8 mouse cellular contexts compared by ENCODE assay signal in the genomic region with DNA sequence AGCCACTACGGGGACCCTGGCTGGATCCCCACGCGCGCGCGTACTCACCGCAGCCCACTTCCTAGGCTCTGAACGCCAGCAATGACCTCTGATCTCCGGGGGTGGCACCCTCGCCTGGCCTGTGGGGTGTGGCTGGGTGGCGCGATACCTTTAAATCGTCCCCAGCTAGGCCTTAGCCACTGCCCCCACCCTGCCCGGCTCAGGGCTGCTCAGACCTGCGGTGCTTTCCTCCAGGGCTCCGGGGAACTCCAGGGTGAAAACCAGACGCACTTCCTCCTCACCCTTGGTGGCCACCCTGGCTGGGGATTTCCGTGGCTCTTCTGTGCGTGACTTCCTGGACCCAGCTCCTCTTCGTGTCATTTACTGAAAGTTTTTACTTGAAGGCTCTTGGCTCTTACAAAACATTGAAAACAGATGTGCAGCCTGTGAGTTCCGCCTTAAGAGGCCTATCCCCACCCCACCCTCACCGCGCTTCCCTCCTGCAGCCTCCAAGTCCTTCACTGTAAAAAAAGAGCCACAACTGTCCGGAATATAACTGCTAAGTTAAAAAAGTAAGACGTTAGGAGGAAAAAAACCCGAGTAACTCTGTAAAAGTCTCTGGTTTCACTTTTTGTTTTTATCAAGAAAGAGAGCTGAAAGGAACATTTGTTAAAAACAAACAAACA. TPM values are rescaled to one million over a fixed set of nuclear protein-coding genes. Genes with fewer than 3 reads are reported as not detected.
DNase-seq lines count a peak whose midpoint lies in the region; ATAC-seq and TF ChIP-seq lines count a peak whose summit lies in the region.

Gene Birc3, minus strand, starts transcription at position 412 of the 665 bp plus-strand sequence.

- TF ChIP-seq CTCF in left cerebral cortex, adult 2 months (IDR thresholded peaks at IDR 0.05): no peak

- H3K4me3 ChIP-seq in hindbrain, embryonic 13.5 days: peak within 1 kb of the TSS; percentile 46
- H3K4me3 ChIP-seq in left cerebral cortex, adult 2 months: peak within 1 kb of the TSS; percentile 64

- H3K9ac ChIP-seq in hindbrain, embryonic 13.5 days: peak within 1 kb of the TSS; percentile 67

- H3K27ac ChIP-seq in hindbrain, embryonic 13.5 days: no peak within 1 kb of the TSS
- peak within 1 kb of the TSS; percentile 4; the same call in 1 of the 2 replicates for H3K27ac ChIP-seq in left cerebral cortex, adult 2 months

- H3K4me1 ChIP-seq in hindbrain, embryonic 13.5 days (replicated peaks): peaks cover 8% of the 10 kb centered on the region

- no peaks in the 10 kb centered on the region for H3K36me3 ChIP-seq in hindbrain, embryonic 13.5 days

- H3K9me3 ChIP-seq in hindbrain, embryonic 13.5 days: no peaks in the 10 kb centered on the region

- peak; percentile 75 for ATAC-seq in hindbrain, embryonic 13.5 days (ENCODE audit: low FRiP score)
- peak; percentile 72 for ATAC-seq in megakaryocyte progenitor cell, adult 5-6 weeks (replicated peaks; ENCODE audit: poor library complexity)

- H3K4me2 ChIP-seq in hindbrain, embryonic 13.5 days: peak within 1 kb of the TSS; percentile 89

- WGBS in hindbrain, embryonic 13.5 days: 9% methylated on average over 26 of the region's 26 CpGs

- peaks cover 2% of the 10 kb centered on the region; the same call in 1 of the 2 replicates for H3K27me3 ChIP-seq in hindbrain, embryonic 13.5 days

- intact Hi-C loops in left cerebral cortex, adult 2 months (cut with DNase I): no loop called here

- peak; percentile 70 for DNase-seq in Muller cell, postnatal 12 days (ENCODE audit: inconsistent ontology term)
- DNase-seq in c-Kit-positive CD71-positive TER-119-negative erythroid progenitor cells, embryonic 14.5 days (ENCODE audit: low read depth): peak; percentile 63
- peak; percentile 12 to 25 for DNase-seq in frontal cortex, postnatal 36 days (ENCODE audit: low spot score in 2 of 2)
- peak; percentile 14 to 20 for DNase-seq in left cerebral cortex, adult 2 months (ENCODE audit: extremely low spot score in 1 of 2, low spot score in 2 of 2)
- DNase-seq in skeletal muscle tissue, adult 2 months (ENCODE audit: low read depth, low spot score): peak; percentile 78
- DNase-seq in MN1 (ENCODE audit: low spot score): no peak

RNA-seq across cellular contexts. Expression of gene Birc3, which starts in this region (rescaled TPM):
- polyA plus RNA-seq in hindbrain, embryonic 13.5 days (2015; fragmentation: Nextera tagmentation; extraction: Ambion mirVana): 2.3 and 2.8 TPM in 2 replicates
- total RNA-seq in left cerebral cortex, adult 2 months (2021): 1 to 10 TPM; 2.9 to 3.9 TPM
- total RNA-seq in megakaryocyte progenitor cell, adult 5-6 weeks (2015): 34.4 and 38.0 TPM in 2 replicates
- total RNA-seq in megakaryocyte progenitor cell, adult 5-6 weeks (2017): 25.5 and 31.8 TPM in 2 replicates

Comparison
In these comparisons a context has a peak if more than half of its experiments do, and no peak if none do; other contexts are left out.
1. RNA of gene Birc3 (total RNA-seq): 25.5 to 38.0 TPM in megakaryocyte progenitor cell, adult 5-6 weeks; 2.9 to 3.9 TPM in left cerebral cortex, adult 2 months; every median in the first group is over 4 times any median in the second.